Mouse (Mus musculus) MN1 (cell line): Measurements from ENCODE around the gene Clmp.
"Not testable (repeated sequence)": the region's sequence is repeated elsewhere in the genome, so short reads cannot be mapped to it uniquely, and the experiment has no call there.

Experiments
- DNase-seq: peaks from one replicate; pipeline ENCODE4 v3.0.0-alpha.2; 2016; ENCODE audit warnings: low spot score

Clmp gene

DNA sequence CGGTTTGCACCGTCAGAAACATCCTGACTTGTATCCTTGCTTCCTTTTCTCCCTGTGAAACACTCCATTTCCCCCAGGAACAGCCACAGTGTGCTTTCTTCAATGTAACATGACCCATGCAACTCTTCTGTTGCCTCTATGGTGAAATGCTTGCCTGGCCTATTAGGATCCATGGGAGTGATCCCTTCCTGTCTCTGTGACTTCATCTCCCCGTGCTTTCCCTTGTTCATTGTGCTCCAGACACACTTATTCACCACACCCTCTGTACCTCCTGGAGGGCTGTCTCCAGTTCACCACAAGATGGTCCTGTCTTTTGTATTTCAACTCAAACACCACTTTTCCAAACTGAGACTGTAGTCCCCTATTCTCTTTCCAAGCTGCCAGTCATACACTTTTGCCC, 94.3 kb downstream of the Clmp start:
- no peak for DNase-seq

- DNase-seq: no peak
These were observed 95.3 kb downstream of the Clmp start for GRCm38 (mm10) chr9:40780892-40781725.

DNA sequence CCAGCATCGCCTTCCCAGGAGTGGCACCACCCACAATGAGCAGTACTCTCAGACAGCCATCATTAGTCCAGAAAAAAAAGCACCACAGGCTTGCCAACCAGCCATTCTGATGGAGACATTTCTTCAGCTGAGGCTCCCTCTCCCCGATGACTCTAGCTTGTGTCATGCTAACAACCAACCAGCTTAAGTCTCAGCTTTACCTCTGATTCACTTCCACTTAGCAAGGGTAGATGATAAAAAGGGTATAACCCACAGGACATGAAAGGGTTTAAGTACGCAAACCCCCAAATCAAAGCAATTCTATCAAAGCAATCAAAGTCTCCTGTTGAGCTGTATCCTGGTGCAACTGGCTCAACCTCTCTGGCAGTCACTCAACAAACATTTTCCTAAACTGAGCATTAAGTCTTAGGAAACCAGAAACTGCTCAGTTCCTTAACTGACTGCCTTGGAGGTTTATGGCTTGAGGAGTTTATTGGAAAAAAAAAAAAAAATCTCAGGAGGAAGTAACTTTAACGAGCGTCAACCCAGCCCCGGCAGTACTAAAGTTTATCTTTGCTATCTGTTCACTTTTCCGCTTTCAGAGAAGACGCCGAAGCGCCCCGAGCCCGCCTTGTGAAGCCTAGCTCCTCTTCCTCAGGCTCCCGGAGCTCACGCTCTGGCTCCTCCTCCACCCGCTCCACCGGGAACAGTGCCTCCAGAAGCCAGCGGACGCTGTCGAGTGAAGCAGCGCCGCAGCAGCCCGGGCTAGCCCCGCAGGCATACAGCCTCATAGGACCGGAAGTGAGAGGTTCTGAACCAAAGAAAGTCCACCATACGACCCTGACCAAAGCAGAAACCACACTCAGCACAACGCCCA, 96.2 kb downstream of the Clmp start:
- no peak for DNase-seq

DNA sequence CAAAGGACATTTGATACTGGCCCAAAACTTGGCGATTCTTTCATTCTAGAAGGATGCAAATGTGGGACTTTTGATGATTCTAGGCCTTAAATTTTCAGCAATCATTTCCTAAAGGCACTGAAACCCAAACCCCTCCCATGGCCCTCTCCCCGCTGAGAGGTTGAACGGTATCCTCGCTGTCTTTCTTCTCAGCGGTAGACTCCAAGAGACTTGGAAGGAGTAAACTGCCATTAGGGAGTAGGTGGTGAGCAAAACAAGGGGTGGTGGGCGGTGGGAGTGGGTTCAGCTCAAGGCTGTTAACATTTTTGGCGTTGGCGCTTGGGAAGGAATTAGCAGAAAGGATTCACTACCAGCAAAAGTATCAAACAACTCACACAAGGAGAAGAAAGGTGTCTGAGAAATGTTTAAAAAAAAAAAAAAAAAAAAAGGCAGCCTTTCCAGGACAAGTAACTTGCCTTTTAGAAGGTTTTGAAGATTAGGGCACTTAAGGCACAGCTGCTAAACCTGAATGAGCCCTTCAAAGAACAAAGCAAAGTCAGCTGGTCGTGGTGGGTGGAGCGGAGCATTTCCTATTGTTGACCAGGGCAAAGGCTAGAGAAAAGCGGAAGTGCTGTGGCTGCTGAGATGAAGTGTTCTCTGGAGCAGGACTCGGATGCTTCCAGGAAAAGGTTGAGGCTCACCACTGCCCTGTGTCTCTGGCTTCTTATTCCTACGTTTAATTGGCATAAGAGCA, 98.0 kb downstream of the Clmp start:
- no peak for DNase-seq

DNA sequence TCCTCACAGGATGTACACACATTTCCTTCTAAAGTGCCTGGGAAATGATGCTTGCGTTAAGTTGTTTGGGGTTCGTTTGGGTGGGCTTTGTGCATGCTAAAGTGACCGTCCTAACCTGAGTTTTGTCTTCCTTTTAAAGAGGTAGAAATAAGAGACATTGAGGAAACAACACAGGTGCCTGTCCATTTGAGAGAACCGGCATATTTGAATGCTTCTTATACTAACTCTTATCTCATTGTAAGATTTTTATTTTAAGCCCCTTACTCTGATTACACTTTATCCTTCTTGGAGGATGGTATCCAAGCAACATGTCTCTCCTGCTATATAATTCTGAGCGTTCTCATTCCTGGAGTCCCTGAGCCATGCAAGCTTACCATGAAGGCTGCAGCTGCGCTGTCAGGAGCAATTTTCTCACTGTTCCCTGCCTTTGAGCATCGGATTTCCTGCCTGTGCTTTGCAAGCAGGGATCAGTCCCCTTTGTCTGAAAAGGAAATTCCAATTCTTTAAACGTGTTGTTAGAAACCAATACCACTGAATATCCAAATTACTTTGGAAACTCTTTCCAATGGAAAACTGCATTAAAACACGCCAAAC, 98.7 kb downstream of the Clmp start:
- DNase-seq: no peak

DNA sequence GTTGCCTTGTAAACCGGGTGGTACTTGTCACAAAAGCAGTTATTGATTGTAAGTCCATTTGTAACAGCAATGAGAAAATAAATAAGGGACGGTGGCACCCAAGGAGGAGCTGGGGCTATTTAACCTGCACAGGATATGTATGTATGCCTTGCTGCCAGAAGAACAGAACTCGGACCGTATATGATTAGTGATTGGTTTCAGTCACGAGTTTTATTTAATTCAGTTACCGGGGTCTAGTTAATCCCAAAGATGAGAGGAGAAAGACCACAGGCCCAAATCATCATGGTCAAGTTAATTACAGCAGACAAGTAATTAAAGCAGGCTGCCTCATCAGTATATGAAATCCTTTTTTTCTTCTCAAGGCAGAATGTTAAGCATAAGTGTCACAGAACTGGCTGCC, 99.7 kb downstream of the Clmp start:
- no peak for DNase-seq

DNA sequence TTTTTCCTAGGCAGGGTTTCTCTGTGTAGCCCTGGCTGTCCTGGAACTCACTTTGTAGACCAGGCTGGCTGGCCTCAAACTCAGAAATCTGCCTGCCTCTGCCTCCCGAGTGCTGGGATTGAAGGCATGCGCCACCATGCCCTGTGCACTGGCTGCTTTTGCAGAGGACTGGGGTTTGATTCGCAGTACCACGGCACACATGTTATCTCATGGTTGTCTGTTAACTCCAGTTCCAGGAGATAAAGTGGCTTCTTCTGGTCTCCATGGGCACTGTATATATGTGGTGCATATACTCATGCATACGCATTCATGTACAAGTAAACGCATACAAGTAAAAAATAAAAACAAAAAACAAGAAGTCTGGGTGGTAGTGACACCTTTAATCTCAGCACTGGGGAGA, 101.1 kb downstream of the Clmp start:
- DNase-seq: not testable (repeated sequence)

DNA sequence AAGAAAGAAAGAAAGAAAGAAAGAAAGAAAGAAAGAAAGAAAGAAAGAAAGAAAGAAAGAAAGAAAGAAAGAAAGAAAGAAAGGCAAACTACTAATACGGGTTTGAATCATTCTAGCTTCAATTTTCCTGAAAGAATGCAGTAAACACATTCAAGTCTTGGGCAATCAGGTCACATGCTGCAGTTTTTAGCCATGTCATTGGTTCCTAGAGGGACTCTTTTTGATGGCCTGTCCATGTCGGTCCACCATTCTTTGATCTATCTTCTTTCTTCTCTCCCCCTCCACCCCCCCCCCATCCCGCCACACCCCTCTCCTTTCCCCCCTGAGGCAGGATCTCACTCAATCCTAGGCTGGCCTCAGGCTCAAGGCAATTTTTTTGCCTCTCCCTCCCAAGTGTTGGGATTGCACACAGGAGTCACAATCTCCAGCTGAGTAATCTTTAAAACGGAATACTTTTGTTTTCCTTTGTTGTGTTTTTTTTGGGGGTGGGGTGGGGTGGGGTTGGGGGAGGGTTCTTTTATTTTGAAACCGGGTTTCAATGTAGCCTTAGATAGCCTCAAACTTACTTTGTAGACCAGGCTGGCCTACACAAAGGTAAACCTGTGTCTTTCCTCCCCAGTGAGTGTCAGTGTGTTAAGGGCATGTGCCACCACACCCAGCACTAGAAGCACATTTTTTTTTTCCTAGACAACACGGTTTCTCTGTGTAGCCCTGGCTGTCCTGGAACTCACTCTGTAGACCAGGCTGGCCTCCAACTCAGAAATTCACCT, 106.3 kb downstream of the Clmp start:
- no peak for DNase-seq

- no peak for DNase-seq
These were observed 107.8 kb downstream of the Clmp start for GRCm38 (mm10) chr9:40793581-40793980.

- DNase-seq: no peak
These were observed 108.5 kb downstream of the Clmp start for GRCm38 (mm10) chr9:40794251-40794650.

GRCm38 (mm10) chr9:40794926-40795325, 109.2 kb downstream of the Clmp start:
- no peak for DNase-seq

DNA sequence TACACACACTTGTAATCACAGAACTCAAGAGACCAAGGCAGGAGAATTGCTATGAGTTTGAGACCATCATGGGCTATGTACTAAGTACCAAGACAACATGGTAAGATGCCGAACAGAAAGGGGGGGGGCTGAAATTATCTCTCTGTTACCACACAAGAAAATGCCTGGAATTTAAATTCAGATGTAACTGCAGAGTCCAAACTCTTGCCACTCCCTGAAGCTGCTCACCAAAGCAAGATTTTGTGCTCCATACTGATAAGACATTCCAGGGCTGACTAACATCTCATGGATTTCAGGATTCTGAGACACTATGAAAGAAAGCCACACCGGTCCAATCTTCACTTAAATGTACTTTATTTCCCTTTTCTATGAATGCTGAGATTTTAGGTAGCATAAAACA, 109.8 kb downstream of the Clmp start:
- no peak for DNase-seq

- no peak for DNase-seq
These were observed 110.3 kb downstream of the Clmp start for GRCm38 (mm10) chr9:40796054-40796453.

- no peak for DNase-seq
These were observed 112.6 kb downstream of the Clmp start for GRCm38 (mm10) chr9:40798247-40798960.

- no peak for DNase-seq
These were observed 113.3 kb downstream of the Clmp start for GRCm38 (mm10) chr9:40799112-40799511.

DNA sequence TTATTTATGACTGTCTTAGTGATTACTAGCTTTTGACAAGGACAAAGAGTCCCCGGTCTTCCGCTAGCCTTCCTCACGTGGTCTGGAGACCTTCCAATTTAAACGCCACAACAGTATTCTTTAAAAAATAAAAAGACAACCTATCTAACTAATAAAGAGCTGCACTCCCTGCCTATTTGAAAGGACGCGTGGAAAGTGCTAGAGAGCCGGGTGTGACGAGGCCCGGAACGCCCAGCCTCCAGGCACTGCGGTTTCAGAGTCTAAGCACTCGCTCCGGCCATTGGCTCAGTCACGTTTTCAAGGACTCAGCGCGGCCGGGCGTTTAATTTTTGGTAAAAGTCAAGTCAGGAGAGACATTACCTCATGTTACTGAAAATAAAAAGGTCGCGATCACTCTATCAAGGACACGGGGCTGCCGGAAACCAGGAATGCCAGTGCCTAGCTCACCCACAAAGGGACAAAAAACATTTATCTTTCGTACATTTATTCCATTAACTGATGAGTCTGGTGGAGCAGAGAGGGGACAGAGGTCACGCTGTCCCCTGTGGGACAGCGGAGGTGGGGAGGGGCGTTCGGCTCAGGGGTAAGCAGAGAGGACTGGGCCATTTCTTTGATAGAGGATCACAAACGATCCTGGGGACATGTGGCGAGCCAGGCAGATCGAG, 114.2 kb downstream of the Clmp start:
- DNase-seq: peak; percentile 83

DNA sequence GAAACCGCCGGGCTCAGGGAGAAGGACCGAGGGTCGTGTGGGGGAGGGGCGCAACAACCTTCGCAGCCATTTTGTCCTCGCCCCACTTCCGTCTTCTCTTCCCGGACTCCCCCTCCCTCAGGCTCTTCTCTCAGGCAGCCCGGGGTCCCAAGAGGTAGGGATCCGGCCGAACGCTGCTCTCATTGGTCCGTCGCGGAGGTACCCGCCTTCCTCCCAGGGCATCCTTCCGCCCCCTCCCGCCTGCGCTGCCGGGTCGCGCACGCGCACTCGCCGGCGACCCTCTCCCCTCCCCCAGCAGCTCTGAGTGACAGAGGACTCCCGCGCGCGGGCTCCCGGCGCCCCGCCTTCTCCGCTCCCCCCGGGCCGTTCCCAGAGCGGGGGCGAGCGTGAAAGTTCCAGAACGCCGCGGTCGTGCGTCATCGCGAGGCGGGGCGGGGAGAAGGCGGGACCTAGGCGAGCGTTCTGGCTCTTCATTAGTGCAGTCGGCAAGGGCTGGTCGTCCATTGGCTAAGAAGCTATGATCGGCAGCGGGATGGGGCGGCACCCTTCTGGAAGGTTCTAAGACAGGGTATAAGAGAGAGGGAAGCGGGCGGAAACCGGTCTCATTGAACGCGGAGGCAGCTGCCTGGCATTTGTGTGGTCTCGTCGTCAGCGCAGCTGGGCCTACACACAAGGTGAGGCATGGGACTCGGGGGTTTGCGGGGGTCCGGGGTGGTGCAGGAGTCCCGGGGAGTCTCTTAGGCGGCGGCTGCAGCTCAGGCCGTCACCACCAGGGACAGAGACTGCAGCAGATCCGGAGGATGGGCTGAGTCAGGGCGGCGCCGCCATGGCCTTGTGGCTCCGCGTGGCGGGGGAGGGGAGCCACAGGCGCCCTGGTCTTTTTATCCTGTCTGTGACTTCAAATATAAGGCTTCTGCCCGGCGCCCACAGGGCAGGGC, 115.2 kb downstream of the Clmp start, which contains the start of gene Hspa8:
Hspa8 (plus strand) TSS at position 310 of the 938 bp plus-strand sequence.
- DNase-seq: peak; percentile 99

GRCm38 (mm10) chr9:40801614-40802532, 116.1 kb downstream of the Clmp start:
- DNase-seq: peak; percentile 61
